Mouse (Mus musculus): ENCODE measurements at regions not wholly inside any gene's neighbourhood (a gene's known extent, or its start where the extent isn't known, plus 50 kb on each side); places are given as distances from the start of the nearest gene placed in this dataset.

- Histone ChIP-seq H3K27me3 (no peaks in the 10 kb centered on the region), H3K4me1 (peaks cover 39% of the 10 kb centered on the region), H3K9ac (no peak overlapping the region), H3K27ac (no peak overlapping the region), H3K36me3 (no peaks in the 10 kb centered on the region), H3K4me3 (no peak overlapping the region), H3K4me2 (no peak overlapping the region), H3K9me3 (no peaks in the 10 kb centered on the region)
- ATAC-seq (ENCODE audit: insufficient number of reproducible peaks, insufficient read depth, low FRiP score, low TSS enrichment, low read depth) = no peak
- 33% methylated on average over 13 of the region's 13 CpGs for WGBS
Observed at GRCm38 (mm10) chr11:114448776-114449401, 219.4 kb upstream of the Rpl38 start.

- H3K4me3 ChIP-seq = no peak overlapping the region
- WGBS = 88% methylated on average over 5 of the region's 5 CpGs
- H3K27me3 ChIP-seq = 0 out of 2 replicates have a peak, but pooled peaks cover 5% of the 10 kb centered on the region
- H3K9ac ChIP-seq = no peak overlapping the region; the same call in 1 of the 2 replicates
- H3K36me3 ChIP-seq = no peaks in the 10 kb centered on the region
- H3K27ac ChIP-seq = no peak overlapping the region
- peaks cover 42% of the 10 kb centered on the region for H3K4me1 ChIP-seq
- no peak for ATAC-seq (ENCODE audit: insufficient number of reproducible peaks, insufficient read depth, low FRiP score, low TSS enrichment, low read depth)
- peak overlapping the region; percentile 60 for H3K4me2 ChIP-seq
- H3K9me3 ChIP-seq = no peaks in the 10 kb centered on the region
Observed at GRCm38 (mm10) chr11:114447461-114447847, 220.9 kb upstream of the Rpl38 start.

DNA sequence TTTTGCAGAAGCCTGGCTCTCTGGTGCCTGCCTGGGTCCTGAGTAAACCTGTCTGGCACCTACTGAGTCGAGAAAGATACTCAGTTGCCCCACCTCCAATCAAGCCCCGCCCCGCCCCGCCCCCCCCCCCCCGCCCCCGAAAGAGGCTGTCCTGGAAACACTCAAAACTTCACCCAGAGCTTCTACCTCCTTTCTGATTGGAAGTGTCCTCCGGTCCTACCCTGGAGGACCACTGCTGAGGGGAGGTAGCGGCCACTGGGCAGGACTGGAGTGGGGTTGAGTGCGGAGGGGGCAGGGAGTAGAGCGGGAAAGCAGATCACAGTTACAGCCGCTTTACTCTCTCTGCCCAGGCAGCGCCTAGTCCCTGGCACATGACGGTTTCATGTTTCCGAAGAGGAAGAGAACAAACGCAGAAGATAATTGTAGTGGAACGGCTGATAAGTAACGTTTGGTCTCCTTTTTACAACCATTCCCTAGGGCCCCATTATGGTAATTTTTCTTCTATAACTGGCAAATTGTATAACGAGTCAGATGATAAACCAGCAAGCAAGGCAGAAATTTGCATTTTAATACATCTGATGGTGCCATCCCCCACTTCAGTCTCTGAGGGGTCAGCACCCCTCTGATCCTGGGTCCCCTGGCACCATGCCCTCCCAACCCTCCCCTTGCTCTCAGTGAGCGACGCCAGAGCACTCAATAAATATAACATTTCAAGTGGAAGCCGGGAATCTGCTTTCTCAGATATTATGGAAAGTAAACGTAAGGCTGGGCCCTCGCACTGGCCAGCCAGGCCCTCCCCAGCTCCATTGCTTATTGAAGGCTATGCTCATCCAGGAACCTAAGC, 221.5 kb upstream of the Rpl38 start:
- 7% methylated on average over 18 of the region's 23 CpGs for WGBS
- Histone ChIP-seq H3K9me3 (no peaks in the 10 kb centered on the region), H3K4me1 (peaks cover 44% of the 10 kb centered on the region), H3K9ac (peak overlapping the region; percentile 47; the same call in 1 of the 2 replicates), H3K27me3 (0 out of 2 replicates have a peak, but pooled peaks cover 5% of the 10 kb centered on the region), H3K4me2 (peak overlapping the region; percentile 60), H3K4me3 (peak overlapping the region; percentile 37), H3K36me3 (no peaks in the 10 kb centered on the region), H3K27ac (no peak overlapping the region; the same call in 1 of the 2 replicates)
- 0 out of 2 replicates have a peak, but pooled peaks have one; percentile 54 for ATAC-seq (ENCODE audit: insufficient number of reproducible peaks, insufficient read depth, low FRiP score, low TSS enrichment, low read depth)

GRCm38 (mm10) chr11:114446075-114446616, 222.2 kb upstream of the Rpl38 start:
- H3K27ac ChIP-seq = peak overlapping the region; percentile 66
- H3K4me1 ChIP-seq = peaks cover 44% of the 10 kb centered on the region
- H3K4me2 ChIP-seq = peak overlapping the region; percentile 60
- H3K36me3 ChIP-seq = no peaks in the 10 kb centered on the region
- H3K27me3 ChIP-seq = 0 out of 2 replicates have a peak, but pooled peaks cover 5% of the 10 kb centered on the region
- H3K9me3 ChIP-seq = no peaks in the 10 kb centered on the region
- no peak overlapping the region for H3K9ac ChIP-seq
- peak overlapping the region; percentile 37 for H3K4me3 ChIP-seq
- no peak for ATAC-seq (ENCODE audit: insufficient number of reproducible peaks, insufficient read depth, low FRiP score, low TSS enrichment, low read depth)
- WGBS = 9% methylated on average over 8 of the region's 8 CpGs

GRCm38 (mm10) chr11:114444211-114444610, 224.1 kb upstream of the Rpl38 start:
- 40% methylated on average over 8 of the region's 8 CpGs for WGBS
- H3K4me1 ChIP-seq = peaks cover 44% of the 10 kb centered on the region

GRCm38 (mm10) chr11:114443444-114443843, 224.9 kb upstream of the Rpl38 start:
- Histone ChIP-seq H3K9me3 (no peaks in the 10 kb centered on the region), H3K4me1 (peaks cover 39% of the 10 kb centered on the region), H3K36me3 (no peaks in the 10 kb centered on the region), H3K9ac (no peak overlapping the region), H3K27ac (no peak overlapping the region), H3K4me2 (no peak overlapping the region), H3K27me3 (0 out of 2 replicates have a peak, but pooled peaks cover 5% of the 10 kb centered on the region), H3K4me3 (no peak overlapping the region)
- no peak for ATAC-seq (ENCODE audit: insufficient number of reproducible peaks, insufficient read depth, low FRiP score, low TSS enrichment, low read depth)
- 62% methylated on average over 5 of the region's 5 CpGs for WGBS

More at GRCm38 (mm10) chr11:114444211-114444610, 224.1 kb upstream of the Rpl38 start:
- ATAC-seq (ENCODE audit: insufficient number of reproducible peaks, insufficient read depth, low FRiP score, low TSS enrichment, low read depth) = no peak
- H3K4me2 ChIP-seq = no peak overlapping the region
- no peak overlapping the region for H3K9ac ChIP-seq
- H3K36me3 ChIP-seq = no peaks in the 10 kb centered on the region
- H3K27me3 ChIP-seq = 0 out of 2 replicates have a peak, but pooled peaks cover 5% of the 10 kb centered on the region
- no peak overlapping the region for H3K4me3 ChIP-seq
- H3K9me3 ChIP-seq = no peaks in the 10 kb centered on the region
- H3K27ac ChIP-seq = no peak overlapping the region

DNA sequence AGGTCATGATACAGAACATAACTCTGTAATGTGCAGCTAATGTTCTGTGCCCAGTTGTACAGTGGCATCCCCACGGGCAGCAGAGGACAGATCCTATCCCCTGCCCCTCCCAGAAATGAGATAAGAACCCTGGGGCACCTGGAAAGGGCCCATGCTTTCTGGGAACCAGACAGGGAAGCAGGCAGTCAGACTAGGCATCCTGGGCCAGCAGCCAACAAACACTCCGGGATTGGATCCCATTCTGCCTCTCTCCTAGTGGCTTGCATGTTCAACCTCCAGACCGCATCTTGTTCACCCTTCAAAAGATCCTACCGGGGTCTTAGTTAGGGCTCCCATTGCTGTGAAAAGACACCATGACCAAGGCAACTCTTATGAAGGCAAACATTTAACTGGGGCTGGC, 229.0 kb upstream of the Rpl38 start:
- Histone ChIP-seq H3K27ac (no peak overlapping the region), H3K9me3 (no peaks in the 10 kb centered on the region), H3K36me3 (no peaks in the 10 kb centered on the region), H3K9ac (no peak overlapping the region), H3K4me1 (peaks cover 8% of the 10 kb centered on the region; the same call in 1 of the 2 replicates), H3K4me2 (no peak overlapping the region), H3K4me3 (no peak overlapping the region), H3K27me3 (peaks cover 13% of the 10 kb centered on the region; the same call in 1 of the 2 replicates)
- WGBS = 90% methylated on average over 4 of the region's 4 CpGs
- no peak for ATAC-seq (ENCODE audit: insufficient number of reproducible peaks, insufficient read depth, low FRiP score, low TSS enrichment, low read depth)

- Histone ChIP-seq H3K4me1 (peaks cover 9% of the 10 kb centered on the region), H3K9me3 (no peaks in the 10 kb centered on the region), H3K4me2 (no peak overlapping the region), H3K9ac (no peak overlapping the region), H3K36me3 (no peaks in the 10 kb centered on the region), H3K27ac (no peak overlapping the region), H3K27me3 (peaks cover 8% of the 10 kb centered on the region; the same call in 1 of the 2 replicates), H3K4me3 (no peak overlapping the region)
- WGBS = 48% methylated on average over 1 of the region's 1 CpGs
- no peak for ATAC-seq (ENCODE audit: insufficient number of reproducible peaks, insufficient read depth, low FRiP score, low TSS enrichment, low read depth)
Observed at GRCm38 (mm10) chr11:114435788-114436187, 232.5 kb upstream of the Rpl38 start.

DNA sequence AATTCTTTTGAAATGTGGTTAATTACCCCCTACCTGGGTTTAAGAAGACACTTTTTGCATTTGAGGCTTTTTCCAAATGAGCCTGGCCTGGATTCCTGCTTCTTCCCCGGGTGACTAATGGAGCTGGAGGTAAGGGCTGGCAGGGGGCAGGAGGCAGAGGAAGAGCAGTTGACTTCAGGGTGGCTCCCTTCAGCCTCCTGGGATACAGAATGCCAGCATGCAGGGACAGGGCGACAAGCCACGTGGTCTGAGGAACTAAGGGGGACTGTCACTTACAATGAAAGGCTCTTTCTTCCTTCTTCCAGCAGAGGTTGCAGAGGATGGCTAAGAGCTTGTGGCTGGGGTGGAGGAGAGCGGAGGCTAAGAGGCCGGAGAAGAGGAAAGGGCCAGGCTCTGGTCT, 234.8 kb upstream of the Rpl38 start:
- peaks cover 9% of the 10 kb centered on the region for H3K4me1 ChIP-seq
- WGBS = 14% methylated on average over 5 of the region's 5 CpGs
- peaks cover 8% of the 10 kb centered on the region; the same call in 1 of the 2 replicates for H3K27me3 ChIP-seq
- no peak for ATAC-seq (ENCODE audit: insufficient number of reproducible peaks, insufficient read depth, low FRiP score, low TSS enrichment, low read depth)
- H3K4me2 ChIP-seq = no peak overlapping the region
- no peaks in the 10 kb centered on the region for H3K9me3 ChIP-seq
- no peaks in the 10 kb centered on the region for H3K36me3 ChIP-seq
- H3K27ac ChIP-seq = peak overlapping the region; percentile 62
- H3K9ac ChIP-seq = no peak overlapping the region
- no peak overlapping the region for H3K4me3 ChIP-seq

DNA sequence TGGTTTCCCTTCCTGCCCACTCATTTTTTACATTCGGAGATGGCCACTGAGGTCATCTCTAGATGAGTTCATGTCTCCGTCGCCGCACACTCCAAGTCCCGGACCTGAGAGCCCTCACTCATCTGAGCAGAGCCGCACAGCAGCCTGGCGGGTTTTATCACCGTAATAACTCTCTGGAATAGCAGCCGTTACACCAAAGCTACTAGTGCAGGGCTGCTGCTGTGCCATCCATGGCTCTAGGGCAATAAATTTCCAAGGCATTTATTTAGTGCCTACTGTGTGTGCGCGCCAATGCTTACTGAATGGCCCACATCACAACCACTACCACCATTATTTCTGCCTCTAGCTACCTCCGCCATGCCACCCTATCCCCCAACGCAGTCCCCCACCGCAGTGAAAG, 242.9 kb upstream of the Rpl38 start:
- 91% methylated on average over 14 of the region's 14 CpGs for WGBS
- ATAC-seq (ENCODE audit: insufficient number of reproducible peaks, insufficient read depth, low FRiP score, low TSS enrichment, low read depth) = no peak
- Histone ChIP-seq H3K9me3 (no peaks in the 10 kb centered on the region), H3K27me3 (no peaks in the 10 kb centered on the region), H3K27ac (no peak overlapping the region), H3K4me3 (no peak overlapping the region), H3K36me3 (no peaks in the 10 kb centered on the region), H3K4me2 (no peak overlapping the region), H3K4me1 (no peaks in the 10 kb centered on the region), H3K9ac (no peak overlapping the region)

GRCm38 (mm10) chr11:114423322-114423721, 245.0 kb upstream of the Rpl38 start:
- no peaks in the 10 kb centered on the region for H3K27me3 ChIP-seq
- H3K36me3 ChIP-seq = no peaks in the 10 kb centered on the region
- 78% methylated on average over 19 of the region's 19 CpGs for WGBS
- no peak overlapping the region for H3K27ac ChIP-seq
- 0 out of 2 replicates have a peak, but pooled peaks cover 4% of the 10 kb centered on the region for H3K9me3 ChIP-seq
- H3K4me1 ChIP-seq = no peaks in the 10 kb centered on the region
- no peak overlapping the region for H3K4me2 ChIP-seq
- ATAC-seq (ENCODE audit: insufficient number of reproducible peaks, insufficient read depth, low FRiP score, low TSS enrichment, low read depth) = no peak
- no peak overlapping the region for H3K9ac ChIP-seq
- H3K4me3 ChIP-seq = no peak overlapping the region

All from embryonic facial prominence, embryonic 13.5 days (tissue).